Mouse (Mus musculus) liver, embryonic 14.5 days (tissue): ENCODE data around the gene Gm48551.

Source experiments
- CTCF ChIP-seq: IDR thresholded peaks from 2 replicates; pipeline ENCODE4 v1.5.1; 2016; ENCODE audit warnings: antibody characterized with exemption, low read depth, control low read depth
- EP300 ChIP-seq: IDR thresholded peaks from 2 replicates; pipeline ENCODE4 v1.6.1; 2016; ENCODE audit warnings: antibody characterized with exemption, low read depth

- TF ChIP-seq CTCF, result no peak
- TF ChIP-seq EP300, result no peak
Measured at GRCm38 (mm10) chr10:81399296-81399695, 15.0 kb downstream of the Gm48551 start.
